Mouse (Mus musculus) bone marrow macrophage, adult 2 months (primary cell): ENCODE data around the gene Kir3dl2. TPM values are rescaled to one million over a fixed set of nuclear protein-coding genes. Genes with fewer than 3 reads are reported as not detected.
"Not testable (repeated sequence)": the region's sequence is repeated elsewhere in the genome, so short reads cannot be mapped to it uniquely, and the experiment has no call there.

Experiments used
- H3K27ac ChIP-seq: 2 replicates; pipeline ENCODE4 v1.5.1; 2012; ENCODE audit warnings: low read depth, low read length; ENCODE audit not compliant: insufficient read depth
- H3K4me1 ChIP-seq: 2 replicates; pipeline ENCODE4 v1.6.1; 2012; ENCODE audit warnings: low read length; ENCODE audit not compliant: control insufficient read depth, insufficient read depth
- H3K4me3 ChIP-seq: 2 replicates; pipeline ENCODE4 v1.5.1; 2012; ENCODE audit warnings: mild to moderate bottlenecking, low read length, moderate library complexity; ENCODE audit not compliant: insufficient read depth
- CTCF ChIP-seq: IDR thresholded peaks from 2 replicates; pipeline ENCODE4 v1.5.1; 2012; ENCODE audit warnings: low read depth, mild to moderate bottlenecking, low read length, moderate library complexity
- POLR2A ChIP-seq: IDR thresholded peaks from 2 replicates; pipeline ENCODE4 v1.6.1; 2012; ENCODE audit warnings: mild to moderate bottlenecking, low read depth, low read length, borderline replicate concordance
- polyA plus RNA-seq: library from polyadenylated mRNA; stranded (reverse); fragments of >200 nt; gene quantifications from 2 replicates; pipeline ENCODE4 v1.2.4, GENCODE M21; 2012; ENCODE audit not compliant: missing spikeins, insufficient read depth, insufficient read length

Gene Kir3dl2
- not detected in 2 replicates for polyA plus RNA-seq

DNA sequence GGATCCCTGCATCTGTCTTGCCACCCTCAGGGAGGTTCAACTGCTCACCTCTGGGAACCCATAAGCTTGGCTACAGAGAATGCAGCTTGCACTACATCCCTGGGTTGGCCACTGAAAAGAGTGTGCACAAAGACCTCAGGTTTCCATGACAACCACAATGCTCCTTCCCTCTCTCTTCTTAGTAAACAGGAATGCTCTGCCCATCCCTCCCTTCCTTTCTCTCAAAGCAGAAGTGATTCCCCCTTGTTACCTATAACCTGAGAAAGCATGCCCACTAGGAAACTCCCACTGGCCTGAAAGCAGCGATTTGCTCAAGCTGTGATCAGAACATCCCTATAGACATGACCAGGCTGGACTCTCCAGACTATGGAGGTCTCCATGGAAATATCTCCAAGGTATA is at the start of gene Kir3dl2:
Gene Kir3dl2, minus strand, starts transcription at position 101 of the 400 bp plus-strand sequence.
- H3K4me3 ChIP-seq, H3K4me1 ChIP-seq, H3K27ac ChIP-seq: not testable (repeated sequence)

DNA sequence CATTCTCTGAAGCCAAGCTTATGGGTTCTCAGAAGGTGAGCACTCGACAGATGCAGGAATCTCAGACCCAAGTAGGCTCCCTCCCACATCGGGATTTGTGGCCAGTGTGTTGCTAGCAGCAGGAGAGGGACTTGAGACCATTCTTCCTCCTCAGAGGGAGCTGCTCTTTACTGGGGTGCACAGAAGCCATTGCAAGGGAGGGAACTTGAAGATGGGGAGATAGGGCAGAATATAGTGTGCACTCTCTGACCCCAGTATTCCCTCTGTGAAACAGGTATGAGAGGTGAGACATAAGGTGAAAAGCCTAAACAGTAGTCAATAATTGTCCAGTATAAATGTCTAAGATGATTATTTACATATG is 47.0 kb upstream of the Kir3dl2 start:
- H3K4me1 ChIP-seq = no peaks in the 10 kb centered on the region
- no peak overlapping the region for H3K27ac ChIP-seq
- TF ChIP-seq POLR2A (no peak), CTCF (no peak)
- no peak overlapping the region for H3K4me3 ChIP-seq

DNA sequence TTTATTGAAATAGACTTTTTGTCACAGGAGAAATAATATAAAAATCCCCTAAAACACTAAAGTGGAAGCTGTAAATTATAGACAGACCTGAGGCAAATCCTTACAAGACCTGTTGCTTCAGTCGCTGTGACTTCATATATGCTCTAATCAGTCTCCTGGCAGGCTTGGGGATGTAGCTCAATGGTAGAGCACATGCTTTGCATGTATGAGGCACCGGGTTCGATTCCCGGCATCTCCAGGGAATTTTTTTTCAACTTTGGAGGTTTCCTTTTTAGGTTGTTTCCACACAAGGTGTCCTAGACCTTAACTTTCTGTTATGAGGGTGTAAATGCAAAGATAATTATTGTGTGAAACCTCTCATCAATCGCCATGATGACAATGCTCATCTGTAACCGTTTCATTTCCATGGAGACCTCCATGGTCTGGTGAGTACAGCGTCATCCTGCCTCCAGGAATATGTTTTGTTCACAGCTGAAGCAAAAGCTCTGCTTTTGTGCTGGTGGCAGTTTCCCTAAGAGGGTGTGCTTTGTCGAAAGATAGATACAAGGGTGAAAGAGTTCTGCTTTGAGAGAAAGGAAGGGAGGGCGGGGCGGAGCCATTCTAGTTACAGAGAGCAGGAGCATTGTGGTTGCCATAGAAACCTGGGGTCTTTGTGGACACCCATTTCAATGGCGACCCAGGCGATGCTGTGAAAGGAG is 46.5 kb upstream of the Kir3dl2 start, which contains the start of gene Tceal3:
Gene Tceal3, plus strand, starts transcription at position 644 of the 698 bp plus-strand sequence.
- Histone ChIP-seq H3K4me1 (no peaks in the 10 kb centered on the region), H3K4me3 (no peak within 1 kb of the TSS), H3K27ac (no peak within 1 kb of the TSS)
- no peak for TF ChIP-seq POLR2A
- no peak for TF ChIP-seq CTCF

DNA sequence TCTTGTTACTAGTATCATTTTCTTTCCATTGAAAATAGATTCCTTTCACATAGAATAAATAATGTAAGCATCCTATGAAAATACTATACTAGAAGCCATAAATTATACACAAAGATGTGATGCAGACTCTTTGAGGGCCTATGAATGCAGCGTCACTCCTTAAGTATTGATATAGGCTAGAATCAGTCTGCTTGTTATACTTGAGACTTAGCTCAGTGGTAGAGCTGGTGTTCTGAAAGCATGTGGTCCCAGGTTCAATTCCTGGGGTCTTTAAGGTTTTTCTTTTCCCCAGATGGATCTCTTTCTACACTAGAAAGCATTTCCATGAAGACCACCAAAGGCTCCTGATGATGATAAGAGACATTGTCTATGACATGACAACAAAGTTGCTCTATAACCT is 40.8 kb upstream of the Kir3dl2 start:
- Histone ChIP-seq H3K27ac (no peak overlapping the region), H3K4me1 (no peaks in the 10 kb centered on the region), H3K4me3 (no peak overlapping the region)
- TF ChIP-seq POLR2A (no peak), CTCF (no peak)

DNA sequence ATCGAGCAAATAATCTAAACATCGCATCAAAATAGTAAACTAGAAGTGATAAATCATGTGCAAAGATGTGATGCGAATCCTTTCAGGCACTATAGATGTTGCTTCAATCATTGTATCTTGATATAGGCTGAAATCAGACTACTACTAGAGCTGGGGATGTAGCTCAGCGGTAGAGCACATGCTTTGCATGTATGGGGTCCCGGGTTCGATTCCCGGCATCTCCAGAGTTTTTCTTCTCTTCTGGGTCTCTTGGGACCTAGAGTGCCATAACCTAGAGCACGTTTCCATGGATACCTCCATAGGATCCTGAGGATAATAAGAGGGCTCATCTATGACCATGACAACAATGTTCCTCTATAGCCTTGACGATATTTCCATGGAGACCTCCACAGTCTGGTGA is 25.2 kb upstream of the Kir3dl2 start:
- H3K4me1 ChIP-seq, H3K27ac ChIP-seq, H3K4me3 ChIP-seq: not testable (repeated sequence)

DNA sequence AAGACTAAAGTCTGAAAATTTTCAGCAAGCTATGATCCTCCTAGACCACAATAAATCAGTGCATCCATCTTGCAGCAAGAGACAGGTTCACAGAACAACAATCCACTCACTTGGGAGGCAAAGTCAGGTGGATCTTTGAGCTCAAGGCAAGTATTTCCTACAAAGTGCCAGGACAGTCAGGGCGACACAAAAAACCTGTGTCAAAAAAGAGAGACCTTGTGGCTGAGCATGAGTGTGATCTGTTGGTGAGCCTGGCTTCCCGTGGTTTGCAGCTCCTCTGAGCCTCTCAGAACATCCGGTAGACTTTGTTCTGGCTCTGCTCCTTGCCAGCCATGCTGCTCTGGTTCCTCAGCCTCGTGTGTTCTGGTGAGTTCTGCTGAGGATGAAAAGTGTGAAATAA is 26.2 kb downstream of the Kir3dl2 start, which contains the start of gene Kir3dl1:
Gene Kir3dl1, plus strand, starts transcription at position 301 of the 400 bp plus-strand sequence.
- H3K27ac ChIP-seq, H3K4me3 ChIP-seq, H3K4me1 ChIP-seq: not testable (repeated sequence)

Other genes starting within 250 kb of the Kir3dl2 start
- gene Kir3dl1, start 26.1 kb downstream of the Kir3dl2 start, polyA plus RNA-seq = not detected in 2 replicates
- not detected in 2 replicates for gene Tceal3, start 46.8 kb upstream of the Kir3dl2 start, polyA plus RNA-seq
- gene Tceal1, start 163.9 kb upstream of the Kir3dl2 start, polyA plus RNA-seq = 1.7 and 2.1 TPM in 2 replicates
- gene Morf4l2, start 199.6 kb upstream of the Kir3dl2 start, polyA plus RNA-seq = 185 TPM in 2 replicates
- gene Glra4, start 236.1 kb upstream of the Kir3dl2 start, polyA plus RNA-seq = not detected in 2 replicates